Mouse (Mus musculus) testis, adult 2 months (tissue): ENCODE results near the gene Gm10436.

Source experiments
- CTCF ChIP-seq: fragments of 200-500 bp; IDR thresholded peaks from 2 replicates; pipeline ENCODE4 v1.5.1; 2012; ENCODE audit warnings: low read depth, mild to moderate bottlenecking, inconsistent platforms, low read length, moderate library complexity; ENCODE audit not compliant: control insufficient read depth, insufficient read depth, insufficient replicate concordance
- POLR2A ChIP-seq: fragments of 200-500 bp; IDR thresholded peaks from 2 replicates; pipeline ENCODE4 v1.6.1; 2012; ENCODE audit warnings: low read depth, mild to moderate bottlenecking, inconsistent platforms, low read length, moderate library complexity; ENCODE audit not compliant: control insufficient read depth

DNA sequence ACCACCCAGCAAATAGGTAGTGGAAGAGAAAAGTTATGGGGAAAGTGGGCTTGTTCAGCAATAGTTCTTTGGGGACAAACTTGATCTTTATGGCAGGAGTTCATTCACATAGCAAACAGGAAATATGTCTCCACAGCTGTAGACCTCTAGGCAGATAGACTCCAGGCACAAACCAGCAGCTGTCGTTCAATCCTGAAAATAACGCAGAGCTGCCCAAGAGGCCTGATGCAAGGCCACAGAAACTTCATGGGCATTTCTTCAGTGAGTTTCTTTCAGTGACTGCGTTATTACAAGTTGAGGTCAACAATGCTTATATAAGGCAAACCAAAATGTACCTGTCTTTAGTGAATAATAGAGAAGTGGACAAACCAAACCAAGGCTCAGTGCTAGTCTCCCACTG is 37.5 kb upstream of the Gm10436 start:
- TF ChIP-seq CTCF = no peak
- no peak for TF ChIP-seq POLR2A
